Mouse (Mus musculus) embryonic fibroblast, embryonic 13.5 days (primary cell): ENCODE measurements at regions not wholly inside any gene's neighbourhood (a gene's known extent, or its start where the extent isn't known, plus 50 kb on each side); places are given as distances from the start of the nearest gene placed in this dataset.

Source experiments
- CTCF ChIP-seq: IDR thresholded peaks from 2 replicates; pipeline ENCODE4 v1.5.1; 2011; ENCODE audit warnings: mild to moderate bottlenecking, control low read depth, low read length, moderate library complexity, borderline replicate concordance; ENCODE audit not compliant: insufficient read depth
- POLR2A ChIP-seq: IDR thresholded peaks from 2 replicates; pipeline ENCODE4 v1.6.1; 2011; ENCODE audit warnings: low read depth, mild to moderate bottlenecking, control low read depth, low read length, moderate library complexity

- TF ChIP-seq CTCF (no peak), POLR2A (no peak)
Measured at GRCm38 (mm10) chr7:83036397-83036796, 169.3 kb downstream of the Mex3b start.
